Mouse (Mus musculus) lung, embryonic 16.5 days (tissue): ENCODE measurements around the gene Gdi1. TPM values are rescaled to one million over a fixed set of nuclear protein-coding genes. Genes with fewer than 3 reads are reported as not detected.

Experiments
- microRNA-seq: library from miRNA; unstranded; fragments of <30 nt; microRNA quantifications from one replicate; pipeline ENCODE4, GENCODE M21; 2016
- polyA plus RNA-seq: library from polyadenylated mRNA; unstranded; fragments of >200 nt; fragmentation: Nextera tagmentation; extraction: Ambion mirVana; gene quantifications from 2 replicates; pipeline ENCODE4 v1.2.1, GENCODE M21; 2015

Gene Gdi1
- polyA plus RNA-seq, 1 experiment from 2014 or later: 204 TPM

Small RNA genes lying within 50 kb of the gene (microRNA-seq; reads per million reads assigned to microRNA genes)
- gene Mir7091 (not detected), gene Mir7092 (not detected)

Other genes with a start within 250 kb of the Gdi1 start
- not detected in 2 replicates for gene Opn1mw, start 177.5 kb upstream of the Gdi1 start, polyA plus RNA-seq
- gene Mecp2, start 169.6 kb upstream of the Gdi1 start, polyA plus RNA-seq: 11.5 and 11.6 TPM in 2 replicates
- not detected in 2 replicates for gene Tex28, start 137.2 kb upstream of the Gdi1 start, polyA plus RNA-seq
- gene Tktl1, start 127.7 kb upstream of the Gdi1 start, polyA plus RNA-seq: not detected in 2 replicates
- 372 and 374 TPM in 2 replicates for gene Flna, start 55.2 kb upstream of the Gdi1 start, polyA plus RNA-seq
- 24.9 and 25.4 TPM in 2 replicates for gene Emd, start 50.3 kb upstream of the Gdi1 start, polyA plus RNA-seq
- gene Rpl10, start 34.2 kb upstream of the Gdi1 start, polyA plus RNA-seq: 826 and 850 TPM in 2 replicates
- 81.9 and 91.7 TPM in 2 replicates for gene Taz, start 23.1 kb upstream of the Gdi1 start, polyA plus RNA-seq
- 17.4 and 18.6 TPM in 2 replicates for gene Dnase1l1, start 22.7 kb upstream of the Gdi1 start, polyA plus RNA-seq
- gene Atp6ap1, start 7.9 kb upstream of the Gdi1 start, polyA plus RNA-seq: 141 and 153 TPM in 2 replicates
- 64.9 and 65.6 TPM in 2 replicates for gene Fam50a, start 8.0 kb downstream of the Gdi1 start, polyA plus RNA-seq
- gene Plxna3, start 24.1 kb downstream of the Gdi1 start, polyA plus RNA-seq: 7.5 and 9.9 TPM in 2 replicates
- gene Lage3, start 48.6 kb downstream of the Gdi1 start, polyA plus RNA-seq: 109 and 117 TPM in 2 replicates
- 85.5 and 86.2 TPM in 2 replicates for gene Ubl4a, start 68.2 kb downstream of the Gdi1 start, polyA plus RNA-seq
- gene Slc10a3, start 68.4 kb downstream of the Gdi1 start, polyA plus RNA-seq: 19.1 and 21.8 TPM in 2 replicates
- gene Fam3a, start 88.3 kb downstream of the Gdi1 start, polyA plus RNA-seq: 42.5 and 45.8 TPM in 2 replicates
- 21.0 and 21.1 TPM in 2 replicates for gene Ikbkg, start 88.3 kb downstream of the Gdi1 start, polyA plus RNA-seq
- 44.1 and 51.2 TPM in 2 replicates for gene G6pdx, start 124.2 kb downstream of the Gdi1 start, polyA plus RNA-seq
- not detected in 2 replicates for gene Gm6880, start 176.4 kb downstream of the Gdi1 start, polyA plus RNA-seq